Mouse (Mus musculus) granulocyte monocyte progenitor cell, adult 5-6 weeks (primary cell): ENCODE data around the gene Enthd1. TPM values are rescaled to one million over a fixed set of nuclear protein-coding genes. Genes with fewer than 3 reads are reported as not detected.
A peak's percentile ranks its signal among the peaks of the same experiment; 100 is the strongest.
"Not testable (repeated sequence)": the region's sequence is repeated elsewhere in the genome, so short reads cannot be mapped to it uniquely, and the experiment has no call there.

Experiments used
- ATAC-seq: replicated peaks from 2 replicates; pipeline ENCODE4 v1.8.0; 2016; ENCODE audit warnings: mild to moderate bottlenecking, moderate TSS enrichment, inconsistent platforms; ENCODE audit not compliant: poor library complexity, severe bottlenecking
- total RNA-seq, 2 experiments: library from RNA; stranded (forward) in 1 of 2; stranded (reverse) in 1 of 2; fragments of 200-712, 200-1000 nt in 1 of 2; fragments of >200 nt in 1 of 2; fragmentation: Nextera tagmentation in 1 of 2; gene quantifications; 2 replicates each; pipeline ENCODE4 v1.2.3; 2014 to 2017

Gene Enthd1
- total RNA-seq, 2 experiments from 2014 or later: not detected

DNA sequence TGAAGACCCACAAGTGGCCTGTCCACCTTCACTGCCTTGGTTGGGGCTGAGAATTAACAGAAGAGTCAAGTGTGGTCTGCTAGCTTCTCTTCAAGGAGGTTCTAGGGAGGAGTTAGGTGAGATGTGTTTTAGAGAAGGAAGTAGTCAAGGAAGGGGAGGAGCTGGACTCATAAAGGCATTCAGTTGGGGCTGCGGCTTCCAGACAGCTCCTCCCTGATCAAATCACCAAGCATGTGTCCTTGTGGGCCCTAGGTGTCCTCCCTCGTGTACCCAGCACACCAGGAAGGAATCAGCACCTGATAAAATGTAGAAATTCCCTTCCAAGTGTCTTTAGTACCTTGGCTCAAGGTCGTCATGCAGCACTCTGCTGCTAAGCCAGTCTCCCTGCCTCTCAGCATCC lies 20.8 kb downstream of the Enthd1 start:
- ATAC-seq: peak; percentile 37

DNA sequence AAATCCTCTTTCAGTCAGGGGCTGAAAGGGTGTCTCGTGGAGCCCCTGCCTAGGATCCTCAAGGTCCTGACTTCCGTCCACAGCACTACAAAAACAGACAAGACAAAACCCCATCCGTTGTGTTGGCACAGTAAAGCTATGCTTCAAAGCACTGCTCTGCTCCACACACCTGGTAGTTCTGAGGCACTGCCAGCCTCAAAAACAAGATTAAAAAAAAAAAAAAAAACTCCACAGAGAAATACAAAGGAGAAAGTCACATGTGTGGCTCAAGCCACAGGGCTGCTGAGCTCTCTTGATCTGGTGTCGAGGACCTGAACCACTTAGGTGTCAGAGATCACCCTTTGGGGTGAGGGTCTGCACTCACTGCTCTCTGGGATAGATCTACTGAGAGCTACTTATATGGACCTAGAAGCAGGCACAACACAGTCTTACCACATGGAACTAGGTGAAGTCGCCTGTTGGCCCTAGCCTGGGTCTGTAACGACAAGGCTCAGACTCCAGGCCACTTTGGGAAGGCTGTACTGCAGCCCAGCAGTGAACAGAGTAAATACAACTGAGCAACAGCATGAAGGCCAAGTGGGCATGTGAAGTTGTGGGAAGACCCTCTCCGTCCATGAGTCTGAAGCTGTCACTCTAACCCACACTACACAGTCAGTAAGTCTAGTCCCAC lies 26.1 kb downstream of the Enthd1 start:
- no peak for ATAC-seq

DNA sequence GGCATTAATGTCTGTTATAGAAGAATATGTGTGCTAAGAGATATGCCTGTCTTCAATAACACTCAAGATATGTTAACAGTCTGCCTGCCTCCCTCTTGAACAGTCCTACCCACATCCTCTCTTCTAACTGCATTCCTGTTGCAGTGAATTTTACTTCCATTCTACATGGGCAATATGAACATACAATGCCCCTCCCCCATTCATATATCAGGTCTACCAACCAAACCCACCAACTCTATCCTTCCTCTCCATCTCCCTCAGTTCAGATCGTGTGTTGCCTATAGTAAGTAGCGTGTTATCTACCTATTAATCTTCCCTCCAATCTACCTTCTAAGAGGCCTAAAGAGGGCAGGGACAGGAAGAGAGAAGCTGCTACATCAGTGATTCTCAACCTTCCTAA lies 26.9 kb downstream of the Enthd1 start:
- ATAC-seq: no peak

DNA sequence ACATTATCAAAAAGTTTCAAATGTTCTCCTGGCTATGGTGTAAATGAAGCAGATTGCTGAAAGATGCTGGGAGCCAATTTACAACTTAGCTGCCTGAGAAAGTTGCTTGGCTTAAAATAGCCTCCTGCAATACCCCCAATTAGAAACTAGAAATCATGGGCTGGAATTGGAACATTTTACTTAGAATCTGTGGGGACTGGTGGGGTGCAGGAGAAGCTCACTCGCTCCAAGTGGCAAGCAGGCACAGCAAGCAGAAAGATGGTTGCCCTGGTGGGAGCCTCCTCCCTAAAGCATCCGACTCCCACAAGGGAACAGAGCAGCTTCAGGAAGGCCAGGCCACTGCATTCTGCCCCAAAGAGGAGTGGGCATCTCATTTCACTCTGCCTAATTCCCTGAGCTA lies 28.9 kb downstream of the Enthd1 start:
- ATAC-seq: no peak

DNA sequence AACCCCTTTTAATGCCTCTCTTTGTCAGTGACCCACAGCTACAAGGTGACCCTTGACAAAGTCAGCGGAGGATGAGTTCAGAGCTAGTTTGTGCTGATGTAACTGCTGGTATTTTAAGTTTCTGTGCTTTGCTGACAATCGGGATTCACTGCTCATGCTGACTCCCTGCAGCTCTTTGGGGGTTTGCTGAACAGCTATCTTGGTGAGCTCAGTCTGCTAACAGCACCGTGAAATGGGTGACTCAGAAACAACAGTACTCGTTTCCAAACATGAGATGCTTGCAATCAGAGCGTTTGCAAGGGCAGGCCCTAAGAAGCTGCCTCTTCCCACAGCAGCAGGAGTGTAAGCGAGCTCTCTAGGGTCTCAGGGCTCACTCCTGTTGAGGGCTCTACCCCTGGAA lies 31.7 kb downstream of the Enthd1 start:
- ATAC-seq: no peak

DNA sequence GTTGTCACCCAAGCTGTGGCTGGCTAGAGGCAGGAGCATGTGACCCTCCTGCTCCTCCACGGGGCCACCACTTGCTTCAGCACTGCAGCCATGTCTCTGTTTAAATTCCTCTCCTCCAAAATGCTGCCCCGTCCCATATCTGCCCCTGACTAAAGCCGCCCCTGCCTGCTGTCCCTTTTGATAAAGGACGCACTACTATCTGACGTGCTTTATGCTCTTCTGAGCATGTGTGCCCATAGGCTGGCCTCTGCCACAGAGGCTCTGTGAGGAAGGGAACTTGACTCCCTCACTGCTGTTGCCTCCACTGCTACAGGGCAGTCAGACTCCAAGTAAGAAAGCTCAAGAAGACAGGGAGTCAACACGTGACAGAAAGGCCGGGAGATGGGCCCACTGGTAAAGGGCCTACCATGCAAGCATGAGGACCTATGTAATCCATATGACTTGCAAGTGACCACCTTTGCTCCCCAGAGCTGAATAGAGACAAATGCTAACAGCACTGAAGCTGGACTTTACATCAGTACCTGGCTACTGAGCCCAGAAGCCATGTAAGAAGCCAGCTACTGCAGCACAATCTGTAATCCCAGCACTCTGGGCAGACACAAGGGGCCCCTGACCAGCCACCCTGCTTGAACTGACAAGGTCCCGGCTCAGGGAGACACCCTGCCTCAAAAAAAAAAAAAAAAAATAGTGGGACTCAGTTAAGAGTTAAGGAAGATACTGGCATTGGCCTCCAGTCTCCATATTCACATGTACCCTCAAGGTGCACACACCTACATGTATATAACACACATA lies 32.5 kb downstream of the Enthd1 start:
- no peak for ATAC-seq

DNA sequence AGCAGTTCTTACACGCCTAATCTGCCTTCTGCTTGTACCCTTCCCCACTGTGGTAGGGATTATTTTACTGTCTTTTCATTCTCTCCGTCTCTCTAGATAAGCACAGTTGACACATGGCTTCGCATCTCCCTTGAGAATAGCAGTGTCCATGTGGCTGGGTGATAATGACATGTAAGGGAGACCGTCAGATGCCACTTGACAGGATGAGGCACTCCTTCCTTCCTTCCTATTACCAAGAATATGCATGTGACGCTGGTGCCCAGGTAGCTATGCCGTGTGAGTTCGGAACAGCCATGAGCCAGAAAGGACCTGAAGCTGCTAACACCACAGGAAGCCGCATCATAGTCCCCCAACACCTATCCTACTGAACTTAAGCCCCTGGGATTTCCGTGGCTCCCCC lies 33.9 kb downstream of the Enthd1 start:
- no peak for ATAC-seq

DNA sequence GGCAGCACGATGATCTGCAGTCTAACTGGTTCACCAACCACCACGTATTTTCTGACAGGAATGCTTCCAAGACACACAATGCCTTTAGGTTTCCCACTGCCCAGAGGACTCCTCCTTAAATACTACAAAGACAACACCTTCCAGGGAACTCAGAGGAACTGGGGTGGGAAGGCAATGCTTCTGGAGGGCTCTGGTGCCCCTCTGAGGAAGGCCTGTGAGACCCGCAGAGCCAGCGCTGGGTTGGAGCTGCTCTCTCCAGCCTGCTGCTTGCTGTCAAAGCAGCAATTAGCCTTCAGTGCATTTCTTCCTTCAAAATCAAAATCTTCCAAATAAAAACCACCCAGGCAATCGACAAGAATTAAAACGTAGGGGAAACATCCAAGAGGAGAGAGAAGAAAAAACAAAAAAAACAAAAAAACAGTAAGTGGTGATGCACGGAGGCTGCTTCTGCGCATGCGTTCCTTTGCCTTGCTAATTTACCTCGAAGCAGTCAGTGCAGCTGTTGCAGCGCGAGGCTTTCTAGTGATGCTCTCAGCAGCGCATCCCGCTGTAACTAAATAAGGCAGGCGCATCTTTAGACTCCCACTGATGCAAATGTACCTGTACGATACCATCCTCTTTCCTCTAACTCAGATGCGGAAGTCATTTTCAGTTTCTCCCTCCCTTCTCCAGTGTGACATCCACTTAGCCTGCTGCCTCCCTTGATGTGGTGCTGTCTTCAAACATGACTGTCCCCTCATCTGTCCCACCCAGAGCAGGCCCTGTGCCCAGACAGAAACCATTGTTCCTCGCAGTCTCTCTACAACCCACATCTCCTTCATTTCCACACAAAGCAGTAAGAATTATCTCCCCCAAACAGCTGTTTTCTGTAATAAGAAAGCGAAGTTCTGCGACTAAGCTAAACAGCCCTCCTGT lies 34.7 kb downstream of the Enthd1 start:
- no peak for ATAC-seq

DNA sequence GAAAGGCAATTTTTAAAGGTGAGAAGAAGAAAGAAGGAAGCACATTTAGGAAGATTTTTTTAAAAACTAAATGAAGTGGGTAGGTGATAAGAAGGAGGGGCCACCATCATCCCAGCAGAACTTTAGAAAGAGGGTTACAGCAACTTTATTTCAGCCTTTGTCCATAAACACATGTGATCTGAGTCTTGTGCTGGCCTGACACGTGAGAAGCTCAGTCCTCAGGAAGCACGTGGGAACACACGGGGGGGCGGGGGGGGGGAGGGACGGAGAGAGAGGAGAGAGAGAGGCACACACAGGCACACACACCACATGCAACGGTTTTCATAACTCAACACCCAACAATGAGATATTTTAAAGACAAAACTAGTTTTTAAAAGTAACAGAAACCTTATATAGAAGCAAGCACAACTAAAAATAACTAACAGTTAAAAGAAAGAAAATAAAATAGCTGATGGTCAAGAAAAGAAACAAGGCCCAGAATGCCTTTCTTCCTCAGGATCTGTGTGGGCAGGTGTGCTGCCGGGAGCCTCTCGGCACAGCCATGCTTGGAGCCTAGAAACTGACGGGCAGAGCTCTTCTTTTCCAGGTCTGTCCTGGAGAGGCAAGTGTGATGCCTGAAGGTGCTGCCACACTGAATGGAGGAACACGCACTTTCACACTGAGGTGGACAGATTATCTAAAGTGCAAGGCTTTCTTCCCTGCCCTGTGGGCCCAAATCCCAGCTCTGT lies 43.1 kb downstream of the Enthd1 start:
- ATAC-seq: no peak

DNA sequence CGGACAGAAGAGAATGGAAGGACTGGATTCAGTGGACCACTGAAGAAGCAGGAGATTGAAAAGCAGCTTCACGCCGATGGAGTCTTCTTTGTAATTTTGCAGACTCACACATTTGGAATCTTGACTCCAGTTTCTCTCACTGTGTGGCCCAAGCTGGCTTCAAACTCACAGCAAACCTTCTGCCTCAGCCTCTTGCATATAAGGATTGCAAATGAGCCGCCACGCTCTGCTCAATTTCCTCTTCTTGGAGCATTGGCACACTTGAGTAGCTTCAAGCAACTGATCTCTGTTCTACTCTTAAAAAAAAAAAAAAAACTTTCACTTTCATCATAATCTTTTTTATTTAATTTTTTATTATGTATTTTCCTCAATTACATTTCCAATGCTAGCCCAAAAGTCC lies 45.0 kb downstream of the Enthd1 start:
- ATAC-seq: no peak

DNA sequence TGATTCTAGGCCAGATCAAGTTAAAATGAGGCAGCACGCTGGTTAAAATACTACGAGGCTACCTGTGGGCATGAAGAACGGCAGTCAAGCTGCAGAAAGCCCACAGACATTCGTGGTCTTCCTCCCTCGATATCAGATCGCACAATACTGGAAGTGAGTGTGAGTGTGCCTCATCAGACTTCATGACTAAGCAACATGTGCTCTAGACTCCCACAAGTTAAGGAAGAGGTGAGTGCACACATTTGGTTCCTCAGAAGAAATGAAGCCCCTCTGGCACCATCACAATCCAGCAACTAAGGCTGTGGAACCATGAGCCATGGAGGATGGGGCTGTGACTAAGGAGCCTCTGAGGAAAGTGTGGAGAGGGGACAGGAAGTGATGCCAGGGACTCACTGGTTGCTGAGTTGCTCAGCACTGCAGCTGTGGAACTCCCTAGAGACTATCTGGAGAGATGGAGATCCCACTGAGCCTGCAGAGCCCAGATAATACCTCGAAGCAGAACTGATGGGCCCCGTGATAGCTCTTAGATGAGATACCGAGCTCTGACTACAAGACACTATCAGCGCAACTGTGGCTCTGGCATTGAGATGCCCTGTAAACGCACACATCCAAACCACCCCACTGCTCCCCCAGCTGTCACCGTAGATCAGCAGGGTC lies 46.3 kb downstream of the Enthd1 start:
- ATAC-seq: peak; percentile 48

DNA sequence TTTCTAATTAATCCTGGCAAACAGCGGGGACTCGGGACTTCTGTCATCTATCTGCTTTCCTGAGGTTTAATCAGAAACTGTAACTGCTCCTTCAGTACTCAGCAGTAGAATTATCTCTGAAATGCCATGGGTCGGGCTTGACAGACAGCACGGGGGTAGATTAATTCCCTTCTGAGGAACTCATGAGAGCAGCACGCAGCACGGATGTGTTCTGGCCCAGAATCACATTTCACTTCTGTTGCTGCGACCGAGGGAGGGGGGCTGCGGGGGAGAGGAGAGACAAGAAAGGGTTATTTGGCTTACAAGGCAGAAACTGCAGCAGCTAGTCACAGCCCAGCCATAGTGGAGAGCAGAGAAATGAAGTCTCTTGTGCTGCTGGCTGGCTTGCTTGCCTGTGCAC lies 47.0 kb downstream of the Enthd1 start:
- ATAC-seq: no peak

DNA sequence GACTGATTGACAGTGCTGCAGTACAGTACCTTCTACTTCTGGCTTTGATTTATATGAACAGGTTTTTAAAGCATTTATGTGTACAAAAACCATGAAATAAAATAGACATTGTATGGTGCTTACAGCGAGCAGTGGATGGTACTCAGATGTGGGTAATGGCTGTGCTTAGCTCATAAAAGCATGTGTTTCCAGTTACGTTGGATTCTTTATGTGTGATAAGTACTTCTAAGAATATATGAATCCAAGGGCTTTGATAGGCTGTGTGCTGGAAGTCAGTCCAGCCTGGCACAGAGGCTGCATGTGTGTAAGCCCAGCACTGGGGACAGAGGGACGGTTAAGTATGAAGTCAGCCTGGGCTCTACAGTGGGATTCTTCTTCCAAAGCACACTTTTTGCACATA lies 48.4 kb downstream of the Enthd1 start:
- no peak for ATAC-seq

DNA sequence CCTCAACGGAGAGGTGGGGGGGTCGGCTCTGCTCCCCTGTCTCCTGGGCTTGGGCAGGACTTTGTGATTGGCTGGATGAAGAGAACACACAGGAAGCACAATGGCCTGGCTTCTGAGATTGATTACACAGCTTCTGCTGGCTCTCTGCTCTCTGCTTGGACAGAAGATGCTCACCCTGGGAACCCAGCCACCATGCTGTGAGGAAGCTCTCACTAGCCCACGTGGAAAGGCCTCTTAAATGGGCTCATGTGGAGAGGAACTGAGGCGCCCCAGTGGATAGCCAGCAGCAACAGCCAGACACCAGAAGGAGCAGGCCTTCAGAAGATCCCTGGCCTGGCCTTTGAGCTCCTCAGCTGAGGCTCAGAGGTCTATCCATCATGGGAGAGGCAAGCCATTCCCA lies 59.9 kb downstream of the Enthd1 start:
- no peak for ATAC-seq

DNA sequence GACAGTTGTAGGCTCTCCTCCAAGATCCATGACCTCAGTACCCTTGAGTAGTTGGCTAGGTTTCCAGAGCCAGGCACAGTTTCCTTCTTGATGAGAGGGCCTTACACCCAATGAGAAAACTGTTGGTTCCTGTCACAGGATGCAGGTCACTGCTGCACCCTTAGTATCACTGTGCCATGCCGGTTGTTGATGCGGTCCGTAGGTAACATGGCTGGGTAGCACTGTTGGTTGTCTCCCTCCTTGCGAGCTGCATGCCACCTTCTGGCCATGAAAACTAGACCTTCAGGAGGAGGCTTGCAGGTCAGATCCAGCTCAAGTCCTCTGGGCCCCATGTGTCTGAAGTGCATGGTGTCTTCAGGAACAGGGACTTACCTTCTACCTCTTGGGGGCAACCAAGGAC lies 61.8 kb downstream of the Enthd1 start:
- ATAC-seq: not testable (repeated sequence)

DNA sequence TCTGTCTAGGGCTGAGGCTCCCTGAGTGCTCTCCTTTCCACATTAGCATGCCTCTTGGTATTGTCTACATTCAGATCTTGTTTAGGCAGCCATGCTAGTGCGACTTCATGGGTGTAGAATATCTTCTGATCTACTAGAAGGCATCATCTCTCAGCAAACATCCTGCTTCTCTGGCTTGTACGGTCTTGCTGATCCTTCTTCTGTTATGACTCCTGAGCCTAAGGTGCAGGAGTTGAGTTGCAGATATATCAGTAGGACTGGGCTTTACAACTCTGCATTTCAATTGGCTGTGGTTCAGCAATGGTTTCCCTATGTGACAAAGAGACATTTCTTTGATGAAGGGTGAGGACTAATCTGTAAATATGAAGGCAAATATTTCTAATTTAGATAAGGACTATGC lies 62.2 kb downstream of the Enthd1 start:
- no peak for ATAC-seq

DNA sequence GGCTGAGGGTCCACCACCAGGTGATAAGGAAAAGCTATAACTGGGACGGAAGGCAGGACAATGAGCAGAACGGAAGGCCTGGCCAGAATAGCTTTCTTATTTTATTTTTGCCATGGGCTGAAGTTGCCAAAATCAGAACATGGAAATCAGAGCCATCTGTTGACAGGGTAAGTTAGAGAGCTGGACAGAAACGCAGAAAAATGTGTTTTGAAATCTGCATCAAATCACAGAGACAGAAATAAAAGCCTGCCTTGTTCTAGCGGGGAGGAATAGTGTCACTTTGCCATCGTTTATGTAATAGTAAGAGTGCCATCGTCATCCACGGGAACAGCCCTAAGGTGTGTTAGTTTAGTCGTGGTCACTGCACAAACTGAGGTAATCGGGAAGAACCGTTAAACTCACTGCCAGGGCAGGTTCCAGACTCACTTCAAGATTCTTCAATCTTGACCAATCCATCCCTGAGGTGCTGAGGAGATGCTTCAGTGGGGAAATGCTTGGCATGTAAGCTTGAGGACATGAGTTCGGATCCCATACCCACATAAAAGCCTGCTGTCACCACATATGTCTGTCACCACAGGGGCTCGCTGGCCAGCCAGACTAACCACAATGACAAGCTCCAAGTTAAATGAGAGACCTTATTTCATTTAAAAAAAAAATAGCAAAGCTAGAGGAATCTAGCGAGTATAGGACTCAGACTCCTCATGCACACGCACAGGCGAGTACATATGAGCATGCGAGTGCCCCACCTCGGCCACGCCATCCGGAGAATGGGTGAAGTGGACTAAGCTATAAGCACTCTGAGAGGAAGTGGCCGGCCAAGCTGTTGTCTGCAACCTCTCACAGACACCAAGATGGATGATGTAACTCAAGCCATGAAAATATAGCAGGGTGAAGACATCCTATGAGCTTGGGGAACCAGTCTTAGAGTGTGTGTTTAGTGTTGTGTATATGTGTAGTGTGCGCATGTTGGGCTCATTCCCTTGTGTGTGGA lies 63.6 kb downstream of the Enthd1 start:
- ATAC-seq: peak; percentile 51

DNA sequence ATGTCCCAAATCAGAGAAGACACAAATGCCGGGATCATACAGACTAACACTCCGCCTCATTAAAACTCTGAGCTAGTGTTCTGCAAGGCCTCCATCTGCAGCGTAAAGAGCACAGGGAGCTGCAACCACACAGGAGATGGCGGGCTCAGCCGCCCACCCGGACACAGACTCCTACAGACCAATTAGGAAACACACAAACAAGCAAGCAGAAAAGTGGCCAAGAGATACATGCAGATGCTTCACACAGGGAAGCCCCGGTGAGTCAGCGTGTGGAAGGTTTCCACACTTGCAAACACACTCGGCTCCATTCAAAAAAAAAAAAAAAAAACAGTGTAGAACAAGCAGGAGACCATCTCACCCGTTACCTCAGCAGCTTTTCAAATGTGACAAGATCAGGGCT lies 64.5 kb downstream of the Enthd1 start:
- no peak for ATAC-seq

DNA sequence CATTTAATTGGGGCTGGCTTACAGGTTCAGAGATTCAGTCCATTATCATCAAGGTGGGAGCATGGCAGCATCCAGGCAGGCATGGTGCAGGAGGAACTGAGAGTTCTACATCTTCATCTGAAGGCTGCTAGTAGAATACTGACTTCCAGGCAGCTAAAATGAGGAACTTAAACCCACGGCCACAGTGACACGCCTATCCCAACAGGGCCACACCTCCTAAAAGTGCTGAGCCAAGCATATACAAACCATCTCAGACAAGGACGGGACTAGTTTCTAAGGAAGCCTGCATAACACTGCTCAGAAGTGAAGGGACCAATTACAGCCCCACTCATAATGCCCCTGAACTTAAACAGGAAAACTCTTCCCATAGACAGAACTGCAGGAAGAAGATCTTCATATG lies 67.2 kb downstream of the Enthd1 start:
- peak; percentile 89 for ATAC-seq
